Mouse (Mus musculus) olfactory bulb, adult 2 months (tissue): ENCODE results near the gene Itga11. TPM values are rescaled to one million over a fixed set of nuclear protein-coding genes. Genes with fewer than 3 reads are reported as not detected.

ENCODE experiments used
- H3K27ac ChIP-seq: fragments of 200-500 bp; 2 replicates; pipeline ENCODE4 v1.5.1; 2012; ENCODE audit warnings: low read depth, low read length; ENCODE audit not compliant: insufficient read depth
- H3K4me1 ChIP-seq: fragments of 200-500 bp; 2 replicates; pipeline ENCODE4 v1.6.1; 2012; ENCODE audit warnings: low read length; ENCODE audit not compliant: control insufficient read depth, insufficient read depth
- H3K4me3 ChIP-seq: fragments of 200-500 bp; 2 replicates; pipeline ENCODE4 v1.5.1; 2012; ENCODE audit warnings: mild to moderate bottlenecking, low read depth, low read length, moderate library complexity; ENCODE audit not compliant: insufficient read depth
- CTCF ChIP-seq: fragments of 200-500 bp; IDR thresholded peaks from 2 replicates; pipeline ENCODE4 v1.5.1; 2012; ENCODE audit warnings: low read depth, mild to moderate bottlenecking, low read length, moderate library complexity; ENCODE audit not compliant: insufficient read depth
- POLR2A ChIP-seq: fragments of 200-500 bp; IDR thresholded peaks from 2 replicates; pipeline ENCODE4 v1.6.1; 2012; ENCODE audit warnings: mild to moderate bottlenecking, low read depth, low read length, moderate library complexity; ENCODE audit not compliant: insufficient read depth
- WGBS: fragments of 180-500 bp; shearing (Covaris S2); methylation state at CpG from one replicate; pipeline ENCODE4 v1.1.7; 2018; 5-methylcytosine and 5-hydroxymethylcytosine counted together
- polyA plus RNA-seq: library from polyadenylated mRNA; stranded (reverse); fragments of >200 nt; gene quantifications from 2 replicates; pipeline ENCODE4 v1.2.4, GENCODE M21; 2012; ENCODE audit warnings: low replicate concordance; ENCODE audit not compliant: missing spikeins, insufficient read depth, insufficient read length

The Itga11 gene
- polyA plus RNA-seq, 1 experiment, result not detected

DNA sequence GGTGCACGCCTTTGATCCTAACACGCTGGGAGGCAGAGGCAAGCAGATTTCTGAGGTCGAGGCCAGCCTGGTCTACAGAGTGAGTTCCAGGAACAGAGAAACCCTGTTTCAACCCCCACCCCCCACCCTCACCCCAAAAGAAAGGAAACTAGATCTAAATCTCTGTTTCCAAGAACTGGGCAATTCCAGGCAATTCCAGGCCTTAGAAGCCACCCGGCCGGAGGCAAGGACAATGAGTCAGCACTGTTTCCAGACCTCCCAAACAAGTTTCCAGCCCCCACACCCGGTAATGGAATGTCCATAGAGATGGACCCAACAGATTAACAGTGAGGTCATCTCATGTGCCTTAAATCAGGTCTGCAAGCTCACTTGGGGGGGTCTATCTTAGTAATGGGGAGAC, 152.3 kb downstream of the Itga11 start:
- Histone ChIP-seq H3K4me1 (peaks cover 16% of the 10 kb centered on the region; the same call in 1 of the 2 replicates), H3K27ac (no peak overlapping the region), H3K4me3 (no peak overlapping the region)
- no peak for TF ChIP-seq CTCF
- no peak for TF ChIP-seq POLR2A
- 82% methylated on average over 6 of the region's 6 CpGs for WGBS

Other genes with a start within 250 kb of the Itga11 start
- not detected in 2 replicates for gene Coro2b, start 140.8 kb upstream of the Itga11 start, polyA plus RNA-seq
- not detected in 2 replicates for gene Fem1b, start 134.1 kb downstream of the Itga11 start, polyA plus RNA-seq
- gene Cln6, start 161.0 kb downstream of the Itga11 start, polyA plus RNA-seq, result not detected in 2 replicates
- gene Calml4, start 180.3 kb downstream of the Itga11 start, polyA plus RNA-seq, result not detected in 2 replicates